Mouse (Mus musculus): ENCODE measurements at regions not wholly inside any gene's neighbourhood (a gene's known extent, or its start where the extent isn't known, plus 50 kb on each side); places are given as distances from the start of the nearest gene placed in this dataset.
"Not testable (repeated sequence)": the region's sequence is repeated elsewhere in the genome, so short reads cannot be mapped to it uniquely, and the experiment has no call there.

DNA sequence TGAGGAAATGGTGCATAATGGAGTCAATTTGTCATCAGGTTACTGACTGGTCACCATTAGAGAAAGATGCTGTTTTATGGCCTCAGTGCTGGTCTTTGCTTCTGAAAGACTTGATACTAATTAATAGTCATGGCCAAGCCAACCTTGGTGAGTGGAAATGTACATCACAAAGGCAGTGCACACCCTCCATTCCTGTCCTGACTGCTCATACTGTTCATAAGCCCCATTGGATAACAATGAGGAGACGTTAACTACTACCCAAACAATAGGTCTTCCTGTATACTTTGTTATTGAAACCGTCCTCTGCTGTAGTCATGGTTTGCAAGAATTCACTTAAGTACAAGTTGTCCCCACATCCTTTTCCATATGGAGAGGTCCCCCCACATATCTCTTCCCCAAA, 605.8 kb upstream of the Slc35b3 start:
- ATAC-seq (replicated peaks; ENCODE audit: low read depth, poor library complexity, severe bottlenecking) = no peak

DNA sequence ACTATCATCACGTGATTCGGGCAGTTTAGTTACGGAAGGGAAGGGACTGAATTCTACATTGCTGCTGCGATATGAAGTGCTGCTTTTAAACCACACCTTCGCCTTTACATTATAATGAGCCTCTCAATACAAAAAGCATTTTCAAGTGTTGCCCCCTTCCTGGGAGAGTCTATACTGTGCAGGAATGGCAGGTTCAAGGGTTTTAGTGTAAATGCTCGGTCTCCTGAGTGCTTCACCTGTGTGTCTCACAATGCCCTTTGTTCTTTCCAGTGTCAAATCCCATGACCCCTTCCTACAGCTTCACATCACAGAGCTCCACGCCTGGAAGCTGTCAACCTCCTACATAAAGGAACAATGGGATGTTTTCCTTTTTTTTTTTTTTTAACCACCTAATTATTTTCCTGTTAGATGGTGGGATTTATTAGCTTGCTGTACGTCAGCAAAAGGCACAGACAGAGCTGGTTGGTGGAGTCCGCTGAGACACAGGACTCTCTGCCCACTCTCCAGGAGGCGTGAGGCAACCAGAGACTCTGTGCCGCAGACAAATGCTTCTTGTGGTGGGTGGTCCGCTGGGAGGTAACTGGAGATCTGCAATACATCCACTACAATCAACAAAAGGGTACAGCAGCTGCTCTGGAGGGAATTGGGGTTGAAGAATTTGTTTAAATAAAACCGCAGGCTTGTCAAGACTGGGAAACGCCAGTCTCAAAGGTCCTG, 577.2 kb upstream of the Slc35b3 start:
- ATAC-seq (replicated peaks; ENCODE audit: low read depth, poor library complexity, severe bottlenecking) = no peak

DNA sequence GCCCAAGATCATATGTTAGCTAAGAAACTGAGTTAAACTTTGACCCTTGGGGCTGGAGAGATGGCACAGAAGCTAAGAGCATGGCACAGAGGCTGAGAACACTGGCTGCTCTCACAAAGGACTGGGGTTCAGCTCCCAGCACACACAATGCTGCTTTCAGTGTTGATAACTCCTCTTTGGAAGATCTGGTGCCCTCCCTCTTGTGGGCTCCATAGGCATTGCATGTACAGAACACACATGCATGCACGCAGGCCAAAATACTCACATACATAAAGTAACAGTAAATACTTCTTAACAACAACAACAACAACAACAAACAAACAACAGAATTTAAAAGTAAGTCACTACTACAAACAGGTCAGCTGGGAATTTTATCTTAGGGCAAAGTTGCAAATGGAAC, 565.8 kb upstream of the Slc35b3 start:
- no peak for ATAC-seq (replicated peaks; ENCODE audit: low read depth, poor library complexity, severe bottlenecking)

DNA sequence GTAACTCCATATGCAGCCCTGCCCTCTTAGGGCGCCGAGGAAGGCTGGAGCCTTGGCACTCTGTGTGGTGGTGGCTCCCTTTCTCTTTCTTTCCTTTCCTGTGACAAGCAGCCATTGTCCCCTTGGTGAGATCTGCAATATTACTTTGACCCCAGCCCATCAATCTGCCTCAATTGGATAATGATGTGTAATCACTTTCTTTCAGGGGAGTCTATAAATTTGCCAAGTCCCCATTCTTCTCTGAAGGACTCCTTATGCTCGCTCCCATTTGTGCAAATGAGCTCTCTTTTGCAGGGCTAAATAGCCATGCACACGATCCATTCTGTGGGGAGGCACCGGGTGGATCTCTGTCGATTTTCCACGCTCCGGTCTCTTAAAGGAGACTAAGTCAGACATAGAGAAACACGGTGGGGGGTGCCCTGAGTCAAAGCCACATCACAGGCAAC, 563.2 kb upstream of the Slc35b3 start:
- no peak for ATAC-seq (replicated peaks; ENCODE audit: low read depth, poor library complexity, severe bottlenecking)

DNA sequence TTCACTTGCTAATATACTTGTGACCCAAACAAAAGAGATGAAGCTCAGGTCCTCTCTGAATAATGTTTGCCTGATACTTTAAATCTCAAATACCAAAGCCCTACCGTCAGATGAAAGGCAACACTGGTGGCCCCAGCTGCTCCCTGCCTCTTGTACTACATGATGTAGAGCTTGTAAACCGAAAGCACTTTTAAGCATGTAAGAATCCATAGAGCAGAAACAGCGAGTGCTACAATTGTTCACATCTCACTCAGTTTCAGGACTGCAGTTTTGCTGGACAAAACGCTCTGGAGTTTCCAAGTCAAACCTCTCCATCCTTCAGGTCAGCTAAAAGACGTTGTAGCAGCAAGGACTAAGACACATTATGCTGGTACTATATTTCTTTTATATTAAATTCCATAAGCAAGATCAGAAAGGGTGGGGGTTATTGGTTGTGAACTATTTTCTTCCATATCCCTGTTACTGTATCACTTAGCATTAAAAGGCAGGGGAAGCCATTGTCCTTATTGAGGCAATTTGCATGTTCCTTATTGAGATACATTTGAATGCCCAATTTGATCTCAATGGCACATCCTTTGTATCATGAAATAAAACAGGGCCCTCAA, 562.7 kb upstream of the Slc35b3 start:
- ATAC-seq (replicated peaks; ENCODE audit: low read depth, poor library complexity, severe bottlenecking) = no peak

DNA sequence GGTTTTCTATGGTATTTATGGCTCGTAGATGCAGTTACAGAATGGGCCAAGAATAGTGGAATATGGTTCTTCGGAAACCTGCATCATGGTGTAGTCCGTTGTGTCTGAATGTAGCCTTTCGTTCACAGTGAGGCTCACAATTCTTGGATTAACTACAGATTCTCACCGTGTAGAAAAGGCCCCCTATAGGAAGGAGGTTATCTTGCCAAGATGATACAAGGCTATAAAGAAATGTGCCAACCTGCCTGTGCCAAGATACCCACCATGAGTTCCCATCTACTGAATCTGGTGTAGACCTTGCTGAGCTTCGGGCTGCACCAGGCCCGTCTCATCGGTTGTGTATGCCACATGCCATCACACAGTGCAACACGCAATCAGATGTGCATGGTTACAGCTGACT, 560.2 kb upstream of the Slc35b3 start:
- ATAC-seq (replicated peaks; ENCODE audit: low read depth, poor library complexity, severe bottlenecking) = no peak

DNA sequence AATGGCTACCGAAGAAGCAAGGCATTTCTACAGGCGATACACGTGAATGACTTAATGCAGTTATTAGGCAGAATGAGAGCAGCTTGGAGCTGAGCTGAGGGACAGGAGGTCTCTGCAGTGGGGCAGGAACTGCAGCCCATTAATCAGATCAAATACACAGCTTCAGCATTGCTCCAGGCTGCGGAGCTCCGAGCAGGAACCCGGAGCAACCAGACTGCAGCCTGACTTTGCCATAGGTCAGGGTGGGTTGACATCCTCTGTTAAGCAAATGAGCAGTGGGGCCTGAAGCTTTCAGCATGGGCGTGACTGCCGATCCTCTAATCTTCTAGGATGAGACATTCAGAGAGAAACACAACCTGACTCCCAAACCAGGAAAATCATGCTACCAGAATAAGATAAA, 555.4 kb upstream of the Slc35b3 start:
- no peak for ATAC-seq (replicated peaks; ENCODE audit: low read depth, poor library complexity, severe bottlenecking)

DNA sequence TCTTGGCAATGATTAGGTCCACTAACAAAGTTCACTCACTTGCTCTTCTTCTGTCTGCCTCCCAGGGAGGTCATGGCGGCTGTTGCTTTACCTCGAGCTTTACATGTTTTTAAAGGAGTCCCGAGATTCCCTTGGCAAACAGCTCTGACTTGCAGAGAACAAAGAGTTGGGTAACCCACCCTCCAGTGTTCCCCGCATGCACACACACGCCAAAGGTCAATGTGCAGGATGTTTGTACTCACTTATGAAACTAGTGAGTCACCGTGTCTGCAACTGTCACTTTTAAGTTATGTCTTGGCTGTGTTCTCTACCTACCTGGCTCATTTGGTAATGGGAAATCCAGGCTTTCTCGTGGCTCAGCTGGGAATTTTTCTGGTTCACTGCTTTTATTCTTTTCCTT, 529.1 kb upstream of the Slc35b3 start:
- ATAC-seq (replicated peaks; ENCODE audit: low read depth, poor library complexity, severe bottlenecking) = no peak

DNA sequence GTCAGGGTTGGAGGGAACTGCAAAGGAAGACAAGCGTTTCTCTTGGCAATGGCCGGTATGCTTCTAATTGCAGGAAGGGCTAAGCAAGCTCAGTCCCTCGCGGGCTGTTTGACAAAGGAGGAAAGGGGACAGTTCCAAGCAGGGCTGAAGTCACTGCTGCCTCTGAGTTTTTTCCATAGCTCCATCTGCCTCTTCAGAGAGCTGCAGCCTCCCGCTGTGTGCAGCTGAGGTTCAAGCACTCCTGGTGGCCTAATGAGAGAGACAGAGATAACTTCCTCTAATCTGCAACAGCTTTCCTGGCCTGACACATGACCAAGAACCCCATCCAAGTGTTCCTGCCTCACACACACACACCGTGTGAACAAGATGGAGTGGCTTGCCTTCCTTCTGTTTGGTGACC, 511.9 kb upstream of the Slc35b3 start:
- no peak for ATAC-seq (replicated peaks; ENCODE audit: low read depth, poor library complexity, severe bottlenecking)

DNA sequence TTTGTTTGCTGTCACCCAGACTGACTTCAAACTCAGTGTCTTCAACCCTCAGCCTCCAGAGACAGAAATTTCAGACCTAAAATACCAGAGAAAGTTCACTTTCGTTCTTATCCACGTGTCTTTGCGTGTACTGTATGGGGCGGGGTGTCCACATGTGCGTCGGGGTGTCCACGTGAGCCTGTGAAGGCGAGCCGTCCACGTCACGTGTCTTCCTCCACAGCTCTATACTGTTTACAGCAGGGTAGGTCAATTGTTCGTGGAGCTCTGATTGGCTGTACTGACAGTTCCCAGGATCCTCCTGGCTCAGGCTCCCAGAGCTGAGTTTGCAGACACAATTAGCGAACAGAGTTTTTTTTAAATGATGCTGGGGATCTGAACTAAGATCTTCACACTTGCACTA, 481.1 kb upstream of the Slc35b3 start:
- no peak for ATAC-seq (replicated peaks; ENCODE audit: low read depth, poor library complexity, severe bottlenecking)

DNA sequence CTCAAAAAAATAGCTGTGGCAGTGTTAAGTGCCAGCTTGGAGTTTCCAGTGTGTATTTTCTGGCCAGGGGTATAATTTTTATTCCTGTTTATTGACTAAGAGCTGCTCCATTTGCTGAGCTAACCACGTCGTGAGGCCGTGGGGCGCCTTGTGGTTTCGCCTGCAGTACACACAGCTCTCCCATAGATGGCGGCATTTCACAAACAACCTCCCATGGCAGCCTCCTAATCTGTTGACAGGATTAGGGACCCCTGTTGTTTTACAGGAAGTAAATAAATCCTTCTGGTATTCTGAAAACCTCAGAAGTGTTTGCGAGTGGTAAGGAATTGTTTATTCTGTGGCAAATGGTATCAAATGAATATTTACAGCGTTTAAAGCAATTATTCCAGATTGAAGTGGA, 480.2 kb upstream of the Slc35b3 start:
- ATAC-seq (replicated peaks; ENCODE audit: low read depth, poor library complexity, severe bottlenecking) = peak; percentile 98

DNA sequence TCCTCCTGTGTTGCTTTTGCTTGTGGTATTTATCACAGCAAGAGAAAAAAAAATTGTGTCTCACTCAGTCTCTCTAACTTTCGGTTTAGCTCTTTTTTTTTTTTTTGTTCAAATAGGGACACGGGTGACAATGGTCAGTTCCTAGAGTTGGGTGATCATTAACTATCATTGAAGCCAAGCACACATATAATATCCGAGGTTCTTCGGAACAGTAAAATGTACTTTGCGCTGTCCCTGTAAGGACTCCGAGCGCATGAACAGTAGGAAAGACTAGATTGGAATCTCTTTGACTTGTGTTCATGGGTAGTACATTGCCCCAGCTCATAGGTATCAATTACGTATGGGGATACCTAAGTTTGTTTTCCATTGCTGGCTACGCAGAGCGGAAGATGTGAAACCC, 479.7 kb upstream of the Slc35b3 start:
- ATAC-seq (replicated peaks; ENCODE audit: low read depth, poor library complexity, severe bottlenecking) = no peak

DNA sequence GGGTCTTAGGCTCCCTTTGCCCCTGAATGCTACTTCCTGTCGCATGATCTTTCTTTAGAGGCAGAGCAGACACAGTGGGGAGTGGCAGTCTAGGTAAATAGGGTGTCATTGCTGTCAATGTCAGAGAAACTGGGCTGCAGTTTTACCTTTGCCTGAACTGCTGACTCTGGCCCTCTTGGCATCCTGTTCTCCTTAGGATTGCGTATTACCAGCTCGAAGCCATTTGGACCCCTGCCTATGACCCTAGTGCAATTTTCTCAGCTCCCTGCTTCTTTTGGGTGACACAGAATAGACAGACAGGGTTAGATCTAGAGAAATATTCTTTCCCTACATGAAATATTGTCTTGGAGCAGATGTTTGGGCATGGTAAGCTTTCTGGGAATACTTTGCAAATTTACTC, 467.3 kb upstream of the Slc35b3 start:
- ATAC-seq (replicated peaks; ENCODE audit: low read depth, poor library complexity, severe bottlenecking) = no peak

DNA sequence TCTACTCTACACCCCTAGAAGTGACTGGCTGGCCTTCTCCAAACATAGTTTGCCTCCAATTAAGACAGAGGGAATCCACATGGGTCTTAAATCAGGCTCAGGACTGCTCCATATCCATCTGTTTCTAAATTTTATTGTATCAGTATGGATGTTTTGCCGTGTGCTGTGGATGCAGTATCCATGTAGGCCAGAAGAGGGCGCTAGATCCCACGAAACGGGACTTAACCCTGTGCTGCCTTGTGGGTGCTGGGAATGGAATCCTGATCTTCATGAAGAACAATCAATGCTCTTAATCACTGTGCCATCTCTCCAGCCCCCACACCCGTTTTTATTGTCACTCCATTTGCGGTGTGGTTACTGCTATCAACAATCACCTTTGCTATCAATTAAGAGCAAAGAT, 465.3 kb upstream of the Slc35b3 start:
- no peak for ATAC-seq (replicated peaks; ENCODE audit: low read depth, poor library complexity, severe bottlenecking)

DNA sequence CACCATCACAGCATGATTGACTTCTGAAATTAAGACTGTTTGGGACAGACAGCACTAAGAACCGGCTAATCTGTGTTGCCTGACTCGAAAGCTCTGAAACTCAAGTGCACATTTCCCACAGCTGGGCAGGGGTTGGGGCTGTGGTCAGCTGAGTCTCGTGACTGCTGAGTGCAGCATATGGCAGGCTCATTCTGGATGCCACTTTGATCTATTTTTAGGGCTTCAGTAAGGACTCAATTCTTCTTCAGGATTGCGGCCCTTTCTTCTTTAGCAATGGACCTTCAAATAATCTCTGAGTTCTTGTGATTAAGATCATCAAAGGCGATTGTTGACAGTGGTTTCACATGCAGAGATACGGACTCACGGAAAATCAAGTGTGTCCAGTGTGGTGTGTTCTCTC, 457.5 kb upstream of the Slc35b3 start:
- no peak for ATAC-seq (replicated peaks; ENCODE audit: low read depth, poor library complexity, severe bottlenecking)

DNA sequence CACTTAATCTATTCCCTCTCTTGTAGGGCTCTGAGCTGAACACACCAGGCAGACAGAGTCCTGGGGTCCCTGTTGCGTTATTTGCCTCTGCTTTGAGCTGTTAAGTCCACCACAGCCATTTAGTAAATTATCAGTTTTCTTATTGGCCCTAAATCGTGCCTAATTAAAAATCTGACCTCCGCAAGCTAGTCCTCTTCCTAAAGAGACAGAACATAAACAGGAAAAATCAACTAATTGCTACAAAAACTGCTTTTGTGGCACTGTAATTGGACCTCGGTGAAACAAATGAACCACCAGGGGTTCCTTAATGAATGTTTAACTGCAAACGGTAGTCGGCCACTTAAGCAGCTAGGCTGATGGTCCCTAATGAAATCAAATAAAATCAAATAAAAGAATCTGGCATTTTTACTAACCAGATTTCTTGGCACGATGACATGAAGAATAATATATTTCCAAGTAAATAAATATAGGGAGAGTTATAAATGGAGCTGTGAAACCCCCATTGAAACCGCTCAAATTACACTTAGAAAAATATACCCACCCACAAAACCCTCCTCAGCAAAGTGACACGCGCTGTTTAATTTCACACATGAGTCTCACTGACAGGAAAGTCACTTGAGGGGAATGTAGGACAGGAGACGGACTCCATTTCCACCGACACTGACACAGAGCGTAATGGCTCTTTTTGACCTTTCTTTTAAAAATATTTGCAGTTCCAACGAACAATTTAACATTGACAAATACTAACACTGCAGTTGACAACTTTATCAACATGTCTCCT, 451.0 kb upstream of the Slc35b3 start:
- no peak for ATAC-seq (replicated peaks; ENCODE audit: low read depth, poor library complexity, severe bottlenecking)

DNA sequence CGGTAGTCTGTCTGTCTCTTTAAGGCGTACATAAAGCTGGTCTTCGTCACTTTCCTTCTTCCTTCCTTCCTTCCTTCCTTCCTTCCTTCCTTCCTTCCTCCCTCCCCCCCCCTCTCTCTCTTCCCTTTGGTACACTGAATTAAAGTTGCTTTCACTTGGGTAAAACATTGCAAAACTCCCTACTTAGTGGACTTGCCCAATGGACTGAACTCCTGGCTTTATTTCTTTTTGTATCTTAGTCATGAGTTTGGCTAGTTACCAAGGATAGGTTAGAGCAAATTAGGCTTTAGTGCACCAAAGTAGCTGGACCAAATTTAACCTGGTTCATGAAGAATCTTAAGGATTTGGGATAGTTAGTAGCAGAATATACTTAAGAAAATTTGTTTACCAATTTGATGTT, 431.9 kb upstream of the Slc35b3 start:
- ATAC-seq (replicated peaks; ENCODE audit: low read depth, poor library complexity, severe bottlenecking) = no peak

DNA sequence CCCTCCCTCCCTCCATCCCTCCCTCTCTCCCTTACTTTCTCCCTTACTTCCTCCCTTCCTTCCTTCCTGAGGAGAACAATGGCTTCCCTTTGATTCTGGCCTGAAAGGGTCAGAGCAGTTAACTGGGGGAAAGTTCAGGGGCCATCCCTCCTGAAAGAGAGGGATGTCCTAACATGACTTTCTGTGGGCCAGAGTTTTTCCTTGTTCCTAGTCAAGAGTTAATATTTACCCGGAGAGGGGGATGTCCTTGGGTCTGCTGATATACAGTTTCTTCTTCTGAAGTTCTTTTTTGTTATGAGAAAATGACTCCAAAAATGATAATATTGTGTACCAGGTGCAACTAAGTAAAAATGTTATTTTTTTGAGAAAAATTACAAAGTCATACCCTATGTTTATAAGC, 431.5 kb upstream of the Slc35b3 start:
- ATAC-seq (replicated peaks; ENCODE audit: low read depth, poor library complexity, severe bottlenecking) = not testable (repeated sequence)

DNA sequence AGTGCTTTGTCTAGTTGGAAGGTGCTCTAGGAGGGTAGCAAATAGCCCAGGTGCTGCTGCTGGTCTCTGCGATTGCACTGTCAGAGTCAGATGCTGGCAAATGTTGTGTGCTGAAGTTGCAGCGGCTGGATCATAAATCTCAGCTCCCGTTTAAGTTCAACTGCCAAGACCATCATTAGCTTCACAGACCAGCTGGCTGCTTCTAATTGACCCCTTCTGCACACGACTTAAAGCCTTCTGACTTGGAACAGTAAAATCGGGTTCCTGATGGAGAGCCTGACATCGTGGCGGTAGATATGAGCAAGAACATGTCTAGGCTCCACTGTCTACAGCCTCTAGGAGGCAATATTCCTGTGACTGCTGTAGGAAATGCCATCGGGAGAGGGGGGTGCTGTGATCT, 416.0 kb upstream of the Slc35b3 start:
- ATAC-seq (replicated peaks; ENCODE audit: low read depth, poor library complexity, severe bottlenecking) = no peak

DNA sequence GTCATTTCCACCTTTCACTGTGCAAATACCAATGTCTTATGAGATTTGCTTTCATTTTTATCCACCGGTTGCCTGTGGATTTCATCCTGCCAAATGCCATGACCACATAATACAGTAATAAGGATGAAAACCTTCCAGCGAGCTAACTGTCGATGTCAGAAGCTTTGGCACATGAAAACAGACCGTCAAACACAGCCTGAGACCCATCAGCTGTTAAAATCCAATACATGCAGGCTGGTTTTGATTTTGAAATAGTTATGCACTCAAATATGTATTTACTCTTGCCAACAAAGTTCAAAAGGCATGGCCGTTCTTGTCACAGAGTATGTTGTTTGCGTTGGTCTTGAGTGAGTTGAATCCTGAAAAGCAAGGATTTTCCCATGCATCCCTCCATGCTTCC, 415.6 kb upstream of the Slc35b3 start:
- no peak for ATAC-seq (replicated peaks; ENCODE audit: low read depth, poor library complexity, severe bottlenecking)

DNA sequence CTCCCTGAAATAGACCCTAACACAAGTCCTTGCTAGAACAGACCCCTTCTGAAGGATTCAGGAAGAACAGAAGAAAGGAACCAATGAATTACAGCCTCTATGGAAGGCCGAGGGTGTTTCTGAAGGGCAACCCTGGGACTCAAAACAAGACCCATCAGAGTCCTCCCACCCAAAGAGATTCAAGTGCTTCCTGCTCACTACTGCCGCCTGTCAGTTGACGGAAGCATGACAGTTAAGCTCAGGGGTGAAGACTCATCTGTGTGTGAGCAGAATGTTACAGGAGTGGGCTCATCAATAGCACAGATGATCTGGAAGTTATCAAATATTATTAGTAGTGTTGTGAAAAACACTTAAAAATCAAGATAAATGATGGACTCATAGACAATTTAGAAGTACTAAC, 411.9 kb upstream of the Slc35b3 start:
- ATAC-seq (replicated peaks; ENCODE audit: low read depth, poor library complexity, severe bottlenecking) = no peak
